Mouse (Mus musculus) small intestine, adult 2 months (tissue): ENCODE measurements around the gene Slc16a9. TPM values are rescaled to one million over a fixed set of nuclear protein-coding genes. Genes with fewer than 3 reads are reported as not detected.

Experiments used
- H3K27ac ChIP-seq: fragments of 200-500 bp; 2 replicates; pipeline ENCODE4 v1.5.1; 2012; ENCODE audit warnings: low read depth, low read length, control low read depth, inconsistent platforms; ENCODE audit not compliant: insufficient read depth
- H3K27me3 ChIP-seq: fragments of 200-500 bp; 2 replicates; pipeline ENCODE4 v1.6.1; 2012; ENCODE audit warnings: mild to moderate bottlenecking, moderate library complexity, low read length, inconsistent platforms; ENCODE audit not compliant: control insufficient read depth, insufficient read depth
- H3K36me3 ChIP-seq: fragments of 200-500 bp; 2 replicates; pipeline ENCODE4 v1.6.1; 2012; ENCODE audit warnings: mild to moderate bottlenecking, low read length, control low read depth, inconsistent platforms; ENCODE audit not compliant: control insufficient read depth, insufficient read depth
- H3K4me1 ChIP-seq: fragments of 200-500 bp; 2 replicates; pipeline ENCODE4 v1.6.1; 2012; ENCODE audit warnings: low read length, inconsistent platforms, mixed read lengths; ENCODE audit not compliant: control insufficient read depth, insufficient read depth, insufficient read length
- H3K4me3 ChIP-seq: fragments of 200-500 bp; 2 replicates; pipeline ENCODE4 v1.5.1; 2012; ENCODE audit warnings: low read depth, mild to moderate bottlenecking, control low read depth, inconsistent platforms, low read length, moderate library complexity
- CTCF ChIP-seq: fragments of 200-500 bp; IDR thresholded peaks from 2 replicates; pipeline ENCODE4 v1.5.1; 2012; ENCODE audit warnings: low read depth, mild to moderate bottlenecking, control low read depth, inconsistent platforms, low read length, moderate library complexity, mixed read lengths; ENCODE audit not compliant: insufficient replicate concordance, insufficient read length; ENCODE audit errors: extremely low read depth
- POLR2A ChIP-seq: fragments of 200-500 bp; IDR thresholded peaks from 2 replicates; pipeline ENCODE4 v1.6.1; 2012; ENCODE audit warnings: low read depth, mild to moderate bottlenecking, control low read depth, inconsistent platforms, low read length, moderate library complexity
- WGBS: fragments of 180-500 bp; shearing (Covaris S2); methylation state at CpG from one replicate; pipeline ENCODE4 v1.1.7; 2018; 5-methylcytosine and 5-hydroxymethylcytosine counted together
- polyA plus RNA-seq: library from polyadenylated mRNA; depleted of rRNA; stranded (reverse); fragments of >200 nt; gene quantifications from 2 replicates; pipeline ENCODE4 v1.2.3, GENCODE M21; 2012

The Slc16a9 gene
- polyA plus RNA-seq, 1 experiment = 0.35 TPM

DNA sequence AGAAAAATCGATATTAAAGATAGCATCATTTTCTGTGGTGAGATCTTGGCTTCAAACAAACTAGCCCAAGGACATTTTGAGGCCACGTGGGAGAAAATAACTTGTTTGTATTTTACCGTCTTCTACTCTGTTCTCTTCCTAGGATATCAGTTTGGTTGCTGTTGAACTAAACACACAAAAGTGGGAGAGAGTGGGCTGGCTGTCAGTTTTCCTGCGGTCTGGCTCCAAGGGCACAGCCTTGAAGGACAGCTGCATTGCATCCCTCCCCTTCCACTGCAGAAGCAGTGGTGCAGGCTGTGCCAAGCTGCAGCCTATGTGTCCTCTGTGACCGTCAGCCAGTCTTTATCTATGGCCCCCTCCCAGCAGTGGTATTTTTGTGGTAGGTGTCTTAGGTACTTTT lies 54.8 kb downstream of the Slc16a9 start:
- H3K36me3 ChIP-seq = no peaks in the 10 kb centered on the region
- H3K4me1 ChIP-seq = peaks cover 2% of the 10 kb centered on the region; the same call in 1 of the 2 replicates
- no peak overlapping the region for H3K4me3 ChIP-seq
- TF ChIP-seq POLR2A (no peak), CTCF (no peak)
- 35% methylated on average over 5 of the region's 5 CpGs for WGBS
- no peaks in the 10 kb centered on the region for H3K27me3 ChIP-seq
- H3K27ac ChIP-seq = no peak overlapping the region

DNA sequence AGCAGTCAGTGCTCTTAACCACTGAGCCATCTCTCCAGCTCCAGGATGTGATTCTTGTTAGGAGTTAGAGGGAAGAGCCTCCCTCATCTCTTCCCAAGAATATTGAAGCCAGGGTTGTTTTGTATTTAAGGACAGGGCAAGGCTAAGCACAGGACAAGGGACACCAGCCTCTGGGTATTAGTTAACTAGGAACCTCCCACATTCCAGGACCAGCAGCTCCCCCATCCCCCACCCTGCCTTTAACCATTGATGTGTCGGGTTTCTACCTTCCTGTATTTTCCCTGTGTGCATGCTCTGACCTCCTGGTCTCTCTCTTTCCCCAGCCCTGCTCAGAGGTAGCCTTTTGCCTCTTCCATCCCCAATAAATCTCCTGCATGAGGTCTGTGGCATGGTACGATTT lies 56.3 kb downstream of the Slc16a9 start:
- no peak overlapping the region for H3K4me3 ChIP-seq
- H3K36me3 ChIP-seq = no peaks in the 10 kb centered on the region
- 46% methylated on average over 2 of the region's 2 CpGs for WGBS
- no peak overlapping the region for H3K27ac ChIP-seq
- H3K27me3 ChIP-seq = no peaks in the 10 kb centered on the region
- H3K4me1 ChIP-seq = peaks cover 2% of the 10 kb centered on the region; the same call in 1 of the 2 replicates
- TF ChIP-seq POLR2A = no peak
- TF ChIP-seq CTCF = no peak

DNA sequence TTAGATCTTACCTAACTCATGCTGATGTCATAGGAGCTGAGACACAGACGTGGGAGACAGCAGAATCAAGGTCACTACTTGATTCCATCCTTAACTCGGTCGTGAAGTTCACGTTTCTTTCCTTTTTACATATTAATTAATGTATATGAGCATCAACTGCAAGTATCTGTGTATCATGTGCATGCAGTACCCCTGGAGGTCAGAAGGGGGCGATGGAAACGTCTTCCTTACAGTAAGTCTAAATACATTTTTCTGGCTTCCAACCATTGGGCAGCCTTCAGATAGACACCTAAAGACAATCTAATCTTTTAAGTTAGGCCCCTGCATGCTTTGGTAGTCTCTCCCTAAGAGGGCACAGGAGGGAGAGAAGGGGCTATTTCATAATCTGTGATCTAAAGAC lies 58.3 kb downstream of the Slc16a9 start:
- TF ChIP-seq POLR2A = no peak
- Histone ChIP-seq H3K27me3 (no peaks in the 10 kb centered on the region), H3K4me1 (no peaks in the 10 kb centered on the region), H3K36me3 (no peaks in the 10 kb centered on the region), H3K27ac (no peak overlapping the region), H3K4me3 (no peak overlapping the region)
- WGBS = 78% methylated on average over 6 of the region's 6 CpGs

DNA sequence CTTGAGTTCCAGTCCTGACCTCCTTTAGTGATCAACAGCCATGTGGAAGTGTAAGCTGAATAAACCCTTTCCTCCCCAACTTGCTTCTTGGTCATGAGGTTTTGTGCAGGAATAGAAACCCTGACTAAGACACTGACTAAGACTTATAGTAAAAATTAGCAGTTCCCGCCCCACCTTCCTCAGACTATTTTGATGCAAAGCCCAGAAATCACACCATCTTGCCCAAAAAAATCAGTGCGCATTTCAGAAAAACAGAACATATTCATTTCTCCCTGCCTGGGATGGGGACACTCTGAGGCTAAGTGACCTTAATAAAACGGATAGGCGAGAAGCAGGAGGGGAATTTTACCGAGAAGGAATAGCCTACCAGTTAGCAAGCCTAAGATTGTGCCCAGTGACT lies 60.8 kb downstream of the Slc16a9 start:
- no peak overlapping the region for H3K27ac ChIP-seq
- no peak overlapping the region for H3K4me3 ChIP-seq
- no peaks in the 10 kb centered on the region for H3K4me1 ChIP-seq
- 80% methylated on average over 5 of the region's 5 CpGs for WGBS
- H3K27me3 ChIP-seq = no peaks in the 10 kb centered on the region
- TF ChIP-seq CTCF = no peak
- no peak for TF ChIP-seq POLR2A
- H3K36me3 ChIP-seq = no peaks in the 10 kb centered on the region

DNA sequence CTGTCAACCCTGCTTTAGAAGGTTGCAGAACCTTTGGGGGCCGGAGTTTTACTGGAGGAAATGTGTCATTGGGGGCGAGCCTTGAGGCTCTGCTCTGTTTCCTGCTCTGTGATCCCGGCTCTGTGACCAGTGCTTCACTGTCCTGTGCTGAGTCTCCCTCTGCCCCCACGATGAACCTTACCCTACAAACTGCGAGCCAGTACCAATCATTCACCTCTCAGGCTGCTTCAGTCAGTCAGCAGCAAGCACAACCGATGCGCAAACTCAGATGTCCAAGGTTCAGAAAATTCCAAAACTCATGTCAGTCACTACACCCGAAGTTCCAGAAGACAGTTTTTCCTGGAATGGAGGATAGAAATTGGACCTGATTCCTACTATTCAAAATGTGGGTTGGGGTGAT lies 64.5 kb downstream of the Slc16a9 start:
- Histone ChIP-seq H3K4me1 (no peaks in the 10 kb centered on the region), H3K4me3 (no peak overlapping the region), H3K27ac (no peak overlapping the region), H3K27me3 (no peaks in the 10 kb centered on the region), H3K36me3 (no peaks in the 10 kb centered on the region)
- 89% methylated on average over 8 of the region's 8 CpGs for WGBS
- TF ChIP-seq POLR2A = no peak
- no peak for TF ChIP-seq CTCF

DNA sequence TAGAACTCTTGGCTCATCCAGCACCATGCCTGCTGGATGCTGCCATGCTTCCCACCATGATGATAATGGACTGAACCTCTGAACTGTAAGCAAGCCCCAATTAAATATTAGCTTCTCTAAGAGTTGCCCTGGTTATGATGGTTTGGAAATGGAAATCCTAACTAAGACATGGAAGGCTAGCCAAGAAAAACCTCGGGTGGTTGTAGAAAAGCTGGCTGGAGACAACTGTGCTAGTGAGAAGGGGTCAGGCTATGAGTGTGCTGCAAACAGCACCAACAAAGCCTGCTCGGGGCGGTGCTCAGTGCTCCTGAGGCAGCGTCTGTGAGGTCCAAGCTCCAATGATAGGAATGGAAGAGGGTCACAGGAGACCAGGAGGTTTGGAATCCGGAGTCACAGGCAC lies 65.7 kb downstream of the Slc16a9 start:
- WGBS = 72% methylated on average over 5 of the region's 5 CpGs

DNA sequence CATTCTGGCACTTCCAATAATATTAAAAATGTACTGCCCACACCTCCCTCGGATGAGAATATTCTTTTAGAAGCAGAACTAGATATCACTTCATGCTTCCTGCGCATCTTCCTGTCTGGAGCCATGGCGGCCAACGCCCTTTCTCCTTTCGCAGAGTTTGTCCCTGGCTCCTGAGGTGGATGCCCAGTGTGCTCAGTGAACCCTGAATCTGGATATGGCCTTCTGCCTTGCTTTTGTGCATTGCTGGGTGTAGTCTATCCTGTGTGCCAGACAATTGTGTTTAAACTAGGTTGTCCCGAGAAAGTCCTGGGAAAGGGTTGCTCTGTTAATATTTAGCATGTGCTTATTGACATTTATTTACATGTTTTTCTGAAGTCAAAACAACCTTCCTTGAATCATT lies 71.0 kb downstream of the Slc16a9 start:
- TF ChIP-seq POLR2A (no peak), CTCF (no peak)
- Histone ChIP-seq H3K27me3 (no peaks in the 10 kb centered on the region), H3K36me3 (no peaks in the 10 kb centered on the region), H3K4me3 (no peak overlapping the region), H3K27ac (no peak overlapping the region), H3K4me1 (no peaks in the 10 kb centered on the region)
- 78% methylated on average over 6 of the region's 6 CpGs for WGBS

More for the DNA sequence above, 65.7 kb downstream of the Slc16a9 start:
- Histone ChIP-seq H3K27me3 (no peaks in the 10 kb centered on the region), H3K27ac (no peak overlapping the region), H3K36me3 (no peaks in the 10 kb centered on the region), H3K4me3 (no peak overlapping the region), H3K4me1 (no peaks in the 10 kb centered on the region)
- no peak for TF ChIP-seq CTCF

DNA sequence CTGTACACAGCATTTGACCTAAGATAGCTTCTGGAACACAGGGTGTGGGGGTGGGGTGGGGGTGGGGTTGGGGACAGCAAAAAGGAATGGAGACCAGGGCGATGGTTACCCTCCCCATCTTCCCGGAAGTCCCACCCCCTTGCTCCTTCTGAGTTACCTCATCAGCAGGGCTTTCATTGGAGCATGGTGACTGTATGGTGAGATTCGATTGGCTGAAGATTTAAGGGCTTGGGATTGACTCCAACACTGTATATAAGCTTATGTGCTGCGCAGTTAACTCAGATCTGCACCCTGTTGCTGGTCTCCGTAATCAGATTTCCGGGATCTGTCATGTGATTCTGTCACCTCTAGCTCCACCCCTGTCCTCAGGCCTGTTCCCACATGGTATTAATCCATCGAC lies 72.0 kb downstream of the Slc16a9 start:
- WGBS = 85% methylated on average over 7 of the region's 7 CpGs
- TF ChIP-seq POLR2A = no peak
- TF ChIP-seq CTCF = no peak

More for the DNA sequence above, 72.0 kb downstream of the Slc16a9 start:
- H3K4me1 ChIP-seq = no peaks in the 10 kb centered on the region
- no peaks in the 10 kb centered on the region for H3K36me3 ChIP-seq
- no peaks in the 10 kb centered on the region for H3K27me3 ChIP-seq
- no peak overlapping the region for H3K27ac ChIP-seq
- H3K4me3 ChIP-seq = no peak overlapping the region
